10 mouse cellular contexts compared by ENCODE assay signal in genomic region chr8:92996840-92997239, GRCm38 (mm10). TPM values are rescaled to one million over a fixed set of nuclear protein-coding genes. Genes with fewer than 3 reads are reported as not detected.
DNase-seq lines count a peak whose midpoint lies in the region; ATAC-seq lines count a peak whose summit lies in the region.
"Had no signal": no experiment of that assay in that cellular context is flagged by ENCODE, and none has a peak within 500 bp of the region (broad histone marks: within the 10 kb centered on the region; RNA-seq: fewer than 3 reads in every experiment).

No protein-coding gene starts in this region.

- 24% methylated on average over 5 of the region's 5 CpGs for WGBS in limb, embryonic 10.5 days

- H3K27ac ChIP-seq in limb, embryonic 10.5 days, result no peak overlapping the region
- H3K27ac ChIP-seq: heart, embryonic 15.5 days had no signal

- no peaks in the 10 kb centered on the region for H3K27me3 ChIP-seq in limb, embryonic 10.5 days (ENCODE audit: low read depth, poor library complexity, severe bottlenecking)

- no peaks in the 10 kb centered on the region for H3K9me3 ChIP-seq in limb, embryonic 10.5 days (replicated peaks)
- H3K9me3 ChIP-seq: heart, embryonic 15.5 days had no signal

- 0 out of 2 replicates have a peak, but pooled peaks cover 6% of the 10 kb centered on the region for H3K4me1 ChIP-seq in limb, embryonic 10.5 days
- H3K4me1 ChIP-seq: heart, embryonic 15.5 days had no signal

- H3K4me3 ChIP-seq in limb, embryonic 10.5 days, result no peak overlapping the region
- H3K4me3 ChIP-seq: heart, embryonic 15.5 days had no signal

- H3K36me3 ChIP-seq in limb, embryonic 10.5 days, result no peaks in the 10 kb centered on the region
- H3K36me3 ChIP-seq: heart, embryonic 15.5 days had no signal

- peak; percentile 31 for DNase-seq in heart, adult 8-10 months (ENCODE audit: low spot score)
- DNase-seq in heart, adult 11 months, result no peak
- DNase-seq in 3T3-L1 (ENCODE audit: low read depth, low spot score), result peak; percentile 66
- peak; percentile 50 for DNase-seq in adrenal gland, adult 2 months
- DNase-seq in limb, embryonic 10.5 days (ENCODE audit: low spot score), result peak; percentile 54
- peak; percentile 53 for DNase-seq in right cerebral cortex, postnatal 25 days

- ATAC-seq in granulocyte monocyte progenitor cell, adult 5-6 weeks (replicated peaks; ENCODE audit: poor library complexity, severe bottlenecking), result peak; percentile 57
- ATAC-seq in monocyte, adult 5-6 weeks (replicated peaks; ENCODE audit: insufficient number of reproducible peaks, low FRiP score, low TSS enrichment, poor library complexity, severe bottlenecking), result no peak

RNA-seq across cellular contexts. Expression of gene Slc6a2, which starts 37.0 kb away (rescaled TPM):
- total RNA-seq in heart, adult 8-10 months (2022), result under 1 TPM; 0.05 to 0.19 (median 0.09) TPM
- total RNA-seq in adrenal gland, adult 2 months (2021), result 10 to 100 TPM in 1 of 2 experiments, 1 to 10 TPM in 1; 9.0 to 16.0 TPM
- polyA plus RNA-seq in adrenal gland, adult 2 months (2012; rRNA removed), result 1.9 and 4.6 TPM in 2 replicates
- total RNA-seq in granulocyte monocyte progenitor cell, adult 5-6 weeks (2014; fragmentation: Nextera tagmentation), result not detected in 2 replicates
- not detected in 2 replicates for total RNA-seq in granulocyte monocyte progenitor cell, adult 5-6 weeks (2017)
- polyA plus RNA-seq in limb, embryonic 10.5 days (2016; fragmentation: Nextera tagmentation; extraction: Ambion mirVana), result 0.13 and 0.15 TPM in 2 replicates
- total RNA-seq in monocyte, adult 5-6 weeks (2017), result 0.19 TPM in 1 of 3 replicates, not detected in the others
- polyA plus RNA-seq: neural tube, embryonic 14.5 days had no signal

RNA-seq across cellular contexts. Expression of gene Ces1a, which starts 51.2 kb away (rescaled TPM):
- not detected for total RNA-seq in heart, adult 8-10 months (2022)
- total RNA-seq in adrenal gland, adult 2 months (2021), result not detected
- not detected in 2 replicates for polyA plus RNA-seq in adrenal gland, adult 2 months (2012; rRNA removed)
- total RNA-seq in granulocyte monocyte progenitor cell, adult 5-6 weeks (2014; fragmentation: Nextera tagmentation), result not detected in 2 replicates
- total RNA-seq in granulocyte monocyte progenitor cell, adult 5-6 weeks (2017), result not detected in 2 replicates
- polyA plus RNA-seq in limb, embryonic 10.5 days (2016; fragmentation: Nextera tagmentation; extraction: Ambion mirVana), result not detected in 2 replicates
- total RNA-seq in monocyte, adult 5-6 weeks (2017), result 0.29 TPM in 1 of 3 replicates, not detected in the others
- polyA plus RNA-seq: heart, embryonic 15.5 days; neural tube, embryonic 14.5 days had no signal
